Mouse (Mus musculus) spleen, postnatal 36 days (tissue): Measurements from ENCODE around the gene Pdzph1.

Source experiments
- DNase-seq, 2 experiments: peaks; one replicate each; pipeline ENCODE4 v3.0.0; 2022; ENCODE audit warnings: low spot score in 2 of 2, mixed read lengths in 1 of 2

The Pdzph1 gene

GRCm38 (mm10) chr17:58922821-58923220 lies 68.4 kb downstream of the Pdzph1 start:
- no peak for DNase-seq

DNA sequence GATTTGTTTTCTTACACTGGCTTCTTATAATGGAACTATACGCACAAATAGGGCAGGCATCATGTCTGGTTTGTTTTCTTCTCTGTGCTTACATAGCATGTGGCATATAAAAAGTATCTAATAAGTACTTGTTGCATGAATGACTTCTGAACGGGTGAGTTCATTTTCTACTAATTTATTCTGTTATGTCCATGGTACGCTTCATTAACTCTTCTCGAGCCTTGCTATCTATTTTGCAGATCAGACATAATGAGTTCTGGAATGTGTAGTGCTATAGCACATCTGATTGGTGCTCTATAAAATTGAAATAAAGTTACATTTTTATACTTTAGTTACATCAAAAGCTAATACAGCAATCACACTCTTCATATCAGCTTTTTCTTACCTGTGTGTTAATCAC lies 71.2 kb downstream of the Pdzph1 start:
- no peak for DNase-seq

DNA sequence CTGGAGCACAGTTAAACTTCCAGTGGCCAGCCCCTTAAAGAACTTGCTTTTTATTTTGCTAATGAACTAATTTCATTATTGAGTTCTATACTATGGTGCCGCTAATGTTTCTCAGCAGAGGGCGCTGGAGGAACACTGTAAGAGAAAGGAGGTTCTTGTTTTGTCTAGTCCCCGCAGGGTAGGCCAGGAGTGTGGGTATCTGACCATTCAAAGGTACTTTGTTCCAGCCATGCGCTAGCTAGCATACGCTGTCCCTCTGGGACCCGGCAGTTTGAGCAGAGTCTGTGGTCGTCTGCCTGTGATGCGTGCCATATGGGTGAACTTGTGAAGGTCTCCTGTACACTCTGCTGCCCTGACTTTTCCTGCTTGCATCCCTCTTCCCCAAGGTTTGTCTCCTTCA lies 72.1 kb downstream of the Pdzph1 start:
- DNase-seq: no peak

DNA sequence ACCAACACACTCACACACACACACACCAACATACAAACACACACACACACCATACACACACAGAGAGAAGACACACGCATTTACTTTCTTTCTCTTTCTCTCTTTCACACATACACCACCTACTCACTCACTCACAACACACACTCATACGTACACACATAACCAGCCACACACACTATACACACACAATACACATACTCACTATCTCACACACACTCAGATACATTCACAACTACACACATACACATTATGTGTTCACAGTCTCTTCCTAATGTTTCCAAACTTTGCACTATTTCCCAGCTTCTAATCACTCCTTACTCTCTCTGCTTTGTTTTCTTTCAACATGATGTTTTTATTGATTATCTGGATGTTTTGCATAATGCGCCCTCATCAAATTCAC lies 72.6 kb downstream of the Pdzph1 start:
- DNase-seq: no peak

GRCm38 (mm10) chr17:58911564-58911963 lies 79.6 kb downstream of the Pdzph1 start:
- DNase-seq: no peak

DNA sequence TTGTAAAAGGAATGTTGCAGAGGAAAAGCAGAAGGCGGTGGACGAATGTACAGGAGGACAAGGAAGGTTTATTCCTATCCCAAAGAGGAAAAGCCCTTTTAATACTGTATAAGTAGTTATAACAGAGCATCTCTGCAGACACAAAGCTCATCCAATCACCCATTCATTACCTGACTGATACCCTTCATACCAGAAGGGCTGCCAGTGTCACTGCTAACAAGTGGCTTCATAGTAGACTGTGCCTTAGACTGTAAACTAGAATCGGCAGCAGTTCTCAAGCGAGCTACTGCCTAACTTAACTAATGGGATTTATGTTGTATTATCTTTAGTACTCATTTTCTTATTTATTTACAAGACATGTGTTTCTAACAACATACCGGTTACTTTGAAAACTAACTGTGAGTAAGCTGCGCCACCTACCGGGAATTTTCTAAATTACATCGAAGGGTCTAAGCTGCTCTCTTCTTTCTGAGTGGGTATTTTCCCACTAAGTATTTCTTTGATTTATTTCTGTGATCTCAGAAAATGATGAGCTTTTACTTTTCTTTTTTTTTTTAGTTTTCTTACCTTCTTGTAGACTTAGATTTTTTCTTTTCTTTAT lies 82.0 kb downstream of the Pdzph1 start:
- DNase-seq: no peak

DNA sequence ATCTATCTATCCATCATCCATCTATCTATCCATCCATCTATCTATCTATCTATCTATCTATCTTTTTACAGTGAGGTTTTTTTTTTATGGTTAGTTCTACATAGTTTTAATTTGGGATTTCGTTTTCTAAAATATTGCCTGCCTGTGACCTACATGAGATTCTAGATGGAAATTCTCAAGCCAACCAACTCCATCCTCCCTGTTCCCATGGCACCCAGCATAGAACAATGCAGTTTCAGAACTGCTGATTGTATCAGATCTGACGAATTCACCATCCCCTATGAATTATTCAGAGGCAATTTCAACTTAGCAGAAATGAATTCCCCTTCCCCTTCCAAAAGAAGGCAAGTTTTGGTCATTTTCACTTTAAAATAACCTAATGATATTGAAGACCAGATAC lies 85.2 kb downstream of the Pdzph1 start:
- no peak for DNase-seq

GRCm38 (mm10) chr17:58891488-58892210 lies 99.5 kb downstream of the Pdzph1 start:
- no peak for DNase-seq

DNA sequence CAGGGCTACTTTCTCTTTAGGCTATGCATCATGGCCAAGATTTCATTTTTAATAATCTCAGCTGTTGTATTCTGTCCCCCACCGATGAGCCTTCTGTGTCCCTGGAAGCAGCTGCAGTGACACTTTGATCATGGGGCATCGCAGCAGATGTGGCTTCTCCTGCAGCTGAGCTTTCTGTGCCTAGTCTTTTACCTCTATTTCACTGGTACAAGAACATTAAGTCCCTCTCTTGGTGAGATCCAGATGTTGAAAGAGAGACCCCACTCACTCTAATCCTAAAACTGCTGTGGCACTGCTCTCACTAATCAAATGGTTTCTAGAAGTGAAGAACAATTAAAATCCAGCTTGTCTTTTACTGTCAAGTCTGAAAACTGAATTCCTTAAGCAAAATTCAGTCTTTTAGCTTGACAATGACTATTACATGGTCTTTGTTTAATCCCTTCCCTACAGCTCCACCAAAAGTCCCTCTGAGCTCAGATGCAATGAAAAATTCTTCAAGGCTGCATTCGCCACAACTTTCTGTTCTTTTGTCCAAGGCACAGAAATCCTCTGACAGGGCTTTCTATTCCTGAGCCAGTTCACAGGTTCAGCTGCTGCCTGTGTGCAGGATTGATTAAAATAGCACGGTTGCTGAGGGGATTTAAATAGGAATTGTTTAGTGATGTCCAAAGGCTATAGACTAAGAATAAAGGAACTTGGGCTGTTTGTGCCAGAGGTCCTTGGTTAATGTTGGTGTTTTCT lies 101.1 kb downstream of the Pdzph1 start:
- DNase-seq: no peak

GRCm38 (mm10) chr17:58884393-58884792 lies 106.8 kb downstream of the Pdzph1 start:
- DNase-seq: no peak

DNA sequence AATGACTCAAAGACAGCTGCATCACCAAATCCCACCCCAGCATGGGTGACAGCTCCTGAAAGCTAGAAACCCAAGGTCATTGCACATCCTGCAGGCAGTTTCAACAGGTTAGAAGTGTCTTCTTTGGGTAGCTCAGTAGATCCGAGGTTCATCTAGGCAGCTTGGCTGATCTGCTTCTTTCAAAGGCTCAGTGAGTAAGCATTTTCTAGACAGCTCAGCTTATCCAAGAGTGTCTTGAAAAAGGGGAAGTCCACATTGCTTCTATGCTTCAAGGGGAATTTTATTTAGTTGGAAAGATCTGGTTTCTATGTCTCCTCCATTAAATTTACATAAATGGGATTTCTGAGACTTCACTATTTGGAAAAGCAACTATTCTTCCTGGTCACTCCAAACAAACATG lies 117.8 kb downstream of the Pdzph1 start:
- DNase-seq: no peak

GRCm38 (mm10) chr17:58870795-58871194 lies 120.4 kb downstream of the Pdzph1 start:
- no peak for DNase-seq
